Mouse (Mus musculus) forebrain, postnatal 0 days (tissue): Measurements from ENCODE around the gene Smarcal1. TPM values are rescaled to one million over a fixed set of nuclear protein-coding genes. Genes with fewer than 3 reads are reported as not detected.

Experiments
- ATAC-seq: fragments of 200-750 bp; cut with Nextera tagmentation; 2 replicates; pipeline ENCODE4 v1.8.0; 2017; ENCODE audit warnings: mild to moderate bottlenecking, moderate library complexity
- DNase-seq: peaks from one replicate; pipeline ENCODE4 v3.0.0-alpha.2; 2015
- H3K27ac ChIP-seq: fragments of 300-500 bp; sonication (generic); 2 replicates; pipeline ENCODE4 v1.5.1; 2014; ENCODE audit warnings: low read depth, mild to moderate bottlenecking, antibody characterized with exemption, low read length, moderate library complexity, mixed read lengths
- H3K27me3 ChIP-seq: fragments of 300-500 bp; sonication (generic); 2 replicates; pipeline ENCODE4 v1.6.1; 2014; ENCODE audit warnings: mild to moderate bottlenecking, low read length, mixed read lengths; ENCODE audit not compliant: insufficient read depth
- H3K36me3 ChIP-seq: fragments of 300-500 bp; sonication (generic); 2 replicates; pipeline ENCODE4 v1.6.1; 2014; ENCODE audit warnings: mild to moderate bottlenecking, moderate library complexity; ENCODE audit not compliant: insufficient read depth
- H3K4me1 ChIP-seq: fragments of 300-500 bp; sonication (generic); 2 replicates; pipeline ENCODE4 v1.6.1; 2014; ENCODE audit warnings: antibody characterized with exemption; ENCODE audit not compliant: insufficient read depth
- H3K4me2 ChIP-seq: fragments of 300-500 bp; sonication (generic); 2 replicates; pipeline ENCODE4 v1.6.1; 2014; ENCODE audit warnings: low read depth, mild to moderate bottlenecking, moderate library complexity
- H3K4me3 ChIP-seq: fragments of 300-500 bp; sonication (generic); 2 replicates; pipeline ENCODE4 v1.5.1; 2014; ENCODE audit warnings: low read depth, low read length, mixed read lengths
- H3K9ac ChIP-seq: fragments of 300-500 bp; sonication (generic); 2 replicates; pipeline ENCODE4 v1.6.1; 2014; ENCODE audit warnings: mild to moderate bottlenecking
- H3K9me3 ChIP-seq: fragments of 300-500 bp; sonication (generic); 2 replicates; pipeline ENCODE4 v1.6.1; 2016; ENCODE audit warnings: low read length
- CTCF ChIP-seq: sonication (generic); IDR thresholded peaks from 2 replicates; pipeline ENCODE4 v1.5.1; 2016; ENCODE audit warnings: antibody characterized with exemption, control low read depth, low read depth
- WGBS: fragments of 180-500 bp; shearing (Covaris S2); extraction: QIAGEN DNeasy Blood & Tissue Kit; methylation state at CpG from one replicate; pipeline ENCODE4 v1.1.7; 2014; 5-methylcytosine and 5-hydroxymethylcytosine counted together
- polyA plus RNA-seq: library from polyadenylated mRNA; unstranded; fragments of >200 nt; fragmentation: Nextera tagmentation; extraction: Ambion mirVana; gene quantifications from 2 replicates; pipeline ENCODE4 v1.2.1, GENCODE M21; 2015
- total RNA-seq: library from RNA; depleted of rRNA; stranded (reverse); fragments of >200 nt; gene quantifications from 2 replicates; pipeline ENCODE4 v1.2.3, GENCODE M21; 2014; rRNA removed

Gene Smarcal1
- 40.9 and 43.7 TPM in 2 replicates for total RNA-seq
- 16.2 and 19.0 TPM in 2 replicates for polyA plus RNA-seq

DNA sequence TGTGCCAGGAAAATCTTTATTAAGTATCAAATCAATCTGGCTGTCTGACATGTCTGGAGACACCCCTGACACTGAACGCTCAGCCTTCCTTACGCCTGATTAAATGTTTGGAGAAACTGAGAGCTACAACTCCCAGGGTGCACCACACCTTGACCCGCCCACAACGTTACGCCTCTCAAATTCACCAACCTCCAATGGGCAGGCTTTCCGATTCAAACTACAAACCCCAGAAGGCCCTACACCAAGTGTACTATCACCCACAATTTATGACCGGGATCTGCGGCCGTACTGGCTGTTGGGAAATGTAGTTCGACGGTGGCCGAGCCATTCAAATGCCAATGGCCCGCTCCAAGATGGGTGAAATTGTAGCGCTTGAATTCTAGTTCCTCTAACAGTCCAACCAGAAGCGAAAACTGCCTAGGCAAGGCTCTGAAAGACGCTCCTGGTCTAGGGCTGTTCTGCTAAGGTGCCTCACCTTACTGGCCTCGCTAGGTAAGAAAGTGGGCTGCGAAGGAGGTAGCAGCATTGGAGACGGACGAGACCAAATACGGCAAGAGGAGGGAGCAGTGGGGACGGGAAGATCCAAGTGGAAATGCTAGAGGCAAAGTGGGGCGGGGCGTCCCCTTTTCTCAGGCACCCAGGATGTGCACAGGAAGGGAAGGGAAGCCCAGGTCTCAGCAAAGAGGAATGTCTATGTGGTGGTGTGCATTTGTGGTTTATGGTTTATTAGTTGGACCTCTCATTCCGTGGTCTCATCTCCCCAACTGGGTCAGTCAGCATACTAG lies at the start of gene Smarcal1:
TSS of gene Smarcal1 (plus strand) at position 305 of the 785 bp plus-strand sequence.
- Histone ChIP-seq H3K9me3 (no peaks in the 10 kb centered on the region), H3K27me3 (no peaks in the 10 kb centered on the region), H3K27ac (peak within 1 kb of the TSS; percentile 96), H3K36me3 (peaks cover 17% of the 10 kb centered on the region), H3K9ac (peak within 1 kb of the TSS; percentile 76), H3K4me1 (peaks cover 16% of the 10 kb centered on the region), H3K4me2 (peak within 1 kb of the TSS; percentile 59), H3K4me3 (peak within 1 kb of the TSS; percentile 64)
- TF ChIP-seq CTCF: peak; percentile 13; the same call in 1 of the 2 replicates
- DNase-seq (peak; percentile 98), ATAC-seq (peak; percentile 99)
- under 1% methylated on average over 25 of the region's 25 CpGs for WGBS

DNA sequence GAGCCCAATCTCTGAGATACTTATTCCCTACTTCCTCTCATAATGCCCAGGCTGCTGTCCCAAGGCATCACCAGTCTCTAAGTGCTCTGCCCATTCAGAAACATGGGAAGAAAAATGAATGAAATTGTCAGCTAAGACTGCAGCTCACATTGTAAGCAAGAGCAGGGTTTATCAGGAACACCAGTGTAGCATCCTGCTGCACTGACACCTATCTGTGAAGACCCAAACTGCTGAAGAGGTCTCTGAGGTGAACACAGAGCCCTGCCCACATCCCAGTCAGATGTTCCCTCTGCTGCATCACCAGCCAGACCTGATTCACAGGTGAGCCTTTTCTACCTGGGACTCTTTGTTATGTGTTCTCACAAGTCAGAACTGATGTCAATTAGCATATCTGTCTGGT lies 49.6 kb upstream of the Smarcal1 start:
- Histone ChIP-seq H3K4me1 (peaks cover 28% of the 10 kb centered on the region; the same call in 1 of the 2 replicates), H3K36me3 (no peaks in the 10 kb centered on the region), H3K4me3 (peak overlapping the region; percentile 74), H3K9ac (peak overlapping the region; percentile 37; the same call in 1 of the 2 replicates), H3K4me2 (peak overlapping the region; percentile 92), H3K27ac (no peak overlapping the region), H3K27me3 (no peaks in the 10 kb centered on the region), H3K9me3 (no peaks in the 10 kb centered on the region)
- DNase-seq: no peak
- ATAC-seq: no peak
- TF ChIP-seq CTCF: peak; percentile 55

DNA sequence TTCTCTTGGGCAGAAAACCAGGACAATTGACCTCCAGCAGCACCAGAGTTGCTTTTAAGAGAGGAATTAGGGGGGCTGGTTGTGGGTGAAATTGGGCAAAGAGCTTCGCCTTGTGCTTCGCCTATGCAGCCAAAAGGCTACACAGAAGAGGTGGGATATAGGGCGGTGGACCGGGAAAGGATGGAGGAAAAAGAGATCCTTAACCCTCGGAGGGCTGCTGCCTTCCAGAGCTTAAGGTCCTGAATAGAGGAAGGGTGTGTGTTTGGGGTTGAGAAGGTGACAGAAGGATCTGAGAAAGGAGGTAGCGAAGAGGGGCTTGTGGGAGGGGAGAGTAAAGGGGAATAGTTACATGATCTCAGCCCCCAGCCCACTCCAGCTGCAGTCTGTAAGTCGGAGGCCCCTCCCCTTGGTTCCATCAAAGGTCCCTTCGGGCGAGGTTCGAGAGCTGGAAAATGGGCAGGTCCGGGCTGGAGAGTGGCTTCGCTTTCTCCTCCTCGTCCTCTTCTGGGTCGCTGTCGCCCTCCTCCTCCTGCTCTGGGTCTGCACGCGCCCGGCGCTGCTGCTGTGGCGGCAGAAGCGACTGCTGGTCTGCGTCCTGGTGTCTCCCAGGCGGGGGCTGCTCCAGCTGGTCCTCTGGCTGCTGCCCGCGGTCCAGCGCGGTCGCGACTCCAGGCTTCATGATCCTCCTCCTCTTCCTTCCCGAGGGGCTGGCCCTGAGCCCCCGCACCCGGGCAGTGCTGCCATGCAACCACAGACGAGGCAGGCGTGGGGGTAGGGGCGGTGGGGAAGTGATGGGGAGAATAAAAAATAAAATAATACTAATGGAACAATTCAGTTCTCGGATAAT lies 47.1 kb upstream of the Smarcal1 start:
- no peaks in the 10 kb centered on the region for H3K36me3 ChIP-seq
- H3K4me2 ChIP-seq: peak overlapping the region; percentile 92
- H3K4me1 ChIP-seq: peaks cover 28% of the 10 kb centered on the region; the same call in 1 of the 2 replicates
- WGBS: 2% methylated on average over 36 of the region's 36 CpGs
- no peak for TF ChIP-seq CTCF
- H3K4me3 ChIP-seq: peak overlapping the region; percentile 74
- peak overlapping the region; percentile 87 for H3K9ac ChIP-seq
- H3K27ac ChIP-seq: peak overlapping the region; percentile 82
- peak; percentile 61 for ATAC-seq
- DNase-seq: peak; percentile 57
- no peaks in the 10 kb centered on the region for H3K9me3 ChIP-seq
- H3K27me3 ChIP-seq: no peaks in the 10 kb centered on the region

DNA sequence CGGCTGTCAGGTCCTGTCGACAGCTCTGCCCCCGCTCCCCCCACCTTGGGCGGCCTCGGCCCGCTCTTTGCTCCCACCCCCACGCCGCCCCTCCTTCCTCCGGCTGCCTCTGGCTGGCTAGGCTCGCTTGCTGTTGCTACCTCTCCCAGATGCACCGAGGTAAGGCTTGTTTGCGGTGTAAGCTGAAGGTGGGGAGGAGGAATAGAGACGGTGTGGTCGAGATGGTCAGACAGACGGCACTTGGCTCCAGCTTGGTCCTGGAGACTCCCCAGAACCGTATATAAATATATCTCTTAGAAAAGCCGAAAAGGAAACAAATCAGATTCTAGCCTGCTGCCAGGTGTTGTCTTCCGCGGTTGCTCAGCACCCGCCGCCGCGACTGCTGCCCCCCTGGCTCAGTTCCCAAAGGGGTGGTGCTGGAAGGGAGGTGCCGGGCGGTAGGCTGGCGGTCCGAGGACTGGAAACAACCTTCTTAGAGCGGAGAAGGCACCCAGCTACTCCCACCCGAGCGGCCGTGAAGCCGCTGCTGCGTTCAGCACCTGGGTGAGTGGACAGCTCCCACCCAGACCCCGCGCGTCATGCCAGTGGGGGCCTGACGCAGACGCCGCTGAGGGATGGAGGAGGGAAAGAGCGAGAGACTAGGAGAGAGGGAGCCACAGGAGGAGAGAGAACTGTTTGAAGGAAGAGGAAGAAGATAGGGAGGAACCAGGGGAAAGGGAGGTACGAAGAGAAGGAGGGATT lies 46.3 kb upstream of the Smarcal1 start, which contains the start of gene March4:
TSS of gene March4 (minus strand) at position 320 of the 741 bp plus-strand sequence.
- DNase-seq (peak; percentile 87), ATAC-seq (peak; percentile 70)
- H3K9ac ChIP-seq: peak within 1 kb of the TSS; percentile 87
- H3K9me3 ChIP-seq: no peaks in the 10 kb centered on the region
- TF ChIP-seq CTCF: no peak
- no peaks in the 10 kb centered on the region for H3K27me3 ChIP-seq
- peak within 1 kb of the TSS; percentile 82 for H3K27ac ChIP-seq
- peaks cover 23% of the 10 kb centered on the region; the same call in 1 of the 2 replicates for H3K4me1 ChIP-seq
- H3K36me3 ChIP-seq: no peaks in the 10 kb centered on the region
- H3K4me2 ChIP-seq: peak within 1 kb of the TSS; percentile 92
- 2% methylated on average over 41 of the region's 41 CpGs for WGBS
- H3K4me3 ChIP-seq: peak within 1 kb of the TSS; percentile 74

DNA sequence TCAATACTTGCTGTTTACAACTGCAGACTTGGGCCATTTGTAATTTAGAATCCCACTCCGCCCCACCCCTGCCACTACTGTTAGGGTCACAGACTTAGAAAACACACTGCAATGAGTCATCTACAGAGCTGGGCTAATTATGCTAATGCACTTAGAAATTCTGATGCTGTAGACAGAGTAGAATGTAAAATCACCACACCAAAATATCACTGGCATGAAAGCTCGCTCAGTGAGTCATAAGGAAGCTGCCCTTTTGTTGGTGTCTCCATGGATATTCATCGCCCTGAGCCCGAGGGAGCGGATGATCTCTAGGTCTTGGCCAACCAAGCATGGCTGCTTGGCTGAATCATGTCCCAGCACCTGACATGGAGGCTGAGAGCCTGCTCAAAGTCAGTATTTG lies 44.8 kb upstream of the Smarcal1 start:
- no peaks in the 10 kb centered on the region for H3K27me3 ChIP-seq
- DNase-seq (no peak), ATAC-seq (no peak)
- no peaks in the 10 kb centered on the region for H3K9me3 ChIP-seq
- no peak overlapping the region for H3K4me2 ChIP-seq
- 60% methylated on average over 5 of the region's 5 CpGs for WGBS
- peaks cover 14% of the 10 kb centered on the region; the same call in 1 of the 2 replicates for H3K4me1 ChIP-seq
- H3K4me3 ChIP-seq: no peak overlapping the region
- H3K9ac ChIP-seq: no peak overlapping the region
- no peak overlapping the region for H3K27ac ChIP-seq
- no peaks in the 10 kb centered on the region for H3K36me3 ChIP-seq
- TF ChIP-seq CTCF: no peak

DNA sequence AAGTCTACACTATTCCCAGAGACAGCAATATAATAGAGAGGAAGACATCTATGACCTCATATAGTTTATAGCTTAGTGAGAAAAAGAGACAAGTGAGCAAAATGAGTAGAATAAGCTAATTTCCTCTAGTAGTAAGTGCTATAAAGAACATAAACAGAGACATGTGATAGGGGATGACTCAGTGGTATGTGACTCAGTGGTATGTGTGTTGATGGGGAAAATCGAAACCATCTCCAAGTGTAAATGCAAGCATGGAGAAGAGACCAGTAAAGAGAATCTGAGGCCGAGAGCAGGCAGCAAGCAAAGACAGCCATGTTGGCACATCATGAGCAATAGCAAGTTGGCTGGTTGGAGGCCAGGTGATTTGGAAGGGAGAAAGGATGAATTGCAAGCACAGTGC lies 32.7 kb upstream of the Smarcal1 start:
- DNase-seq (no peak), ATAC-seq (no peak)
- 87% methylated on average over 2 of the region's 2 CpGs for WGBS
- no peak for TF ChIP-seq CTCF
- Histone ChIP-seq H3K4me2 (no peak overlapping the region), H3K36me3 (no peaks in the 10 kb centered on the region), H3K4me3 (no peak overlapping the region), H3K27ac (no peak overlapping the region), H3K4me1 (no peaks in the 10 kb centered on the region), H3K9ac (no peak overlapping the region), H3K27me3 (no peaks in the 10 kb centered on the region), H3K9me3 (no peaks in the 10 kb centered on the region)
